ENCODE assay signal across 12 mouse cellular contexts in genomic region chr14:24214436-24214835, GRCm38 (mm10). TPM values are rescaled to one million over a fixed set of nuclear protein-coding genes. Genes with fewer than 3 reads are reported as not detected.
A peak's percentile ranks its signal among the peaks of the same experiment; 100 is the strongest.
DNase-seq lines count a peak whose midpoint lies in the region; ATAC-seq and TF ChIP-seq lines count a peak whose summit lies in the region.
"Had no signal": no experiment of that assay in that cellular context is flagged by ENCODE, and none has a peak within 500 bp of the region (broad histone marks: within the 10 kb centered on the region; RNA-seq: fewer than 3 reads in every experiment).

No protein-coding gene starts in this region.

- H3K9ac ChIP-seq in embryonic facial prominence, embryonic 13.5 days: no peak overlapping the region
- H3K9ac ChIP-seq in hindbrain, postnatal 0 days (replicated peaks; ENCODE audit: low read length): no peak overlapping the region
- H3K9ac ChIP-seq: kidney, embryonic 15.5 days had no signal

- no peak for ATAC-seq in embryonic facial prominence, embryonic 13.5 days (ENCODE audit: insufficient number of reproducible peaks, insufficient read depth, low FRiP score, low TSS enrichment, low read depth)
- ATAC-seq in hindbrain, postnatal 0 days: no peak
- ATAC-seq in CD4-positive, CD25-positive, alpha-beta regulatory T cell, adult 4 months: no peak
- ATAC-seq: lung, postnatal 0 days had no signal

- 0 out of 2 replicates have a peak overlapping the region, but pooled peaks have one; percentile 9 for H3K4me2 ChIP-seq in embryonic facial prominence, embryonic 13.5 days
- peak overlapping the region; percentile 5; the same call in 1 of the 2 replicates for H3K4me2 ChIP-seq in hindbrain, postnatal 0 days (ENCODE audit: low read depth, low read length)
- H3K4me2 ChIP-seq: kidney, embryonic 15.5 days had no signal

- H3K36me3 ChIP-seq in embryonic facial prominence, embryonic 13.5 days: no peaks in the 10 kb centered on the region
- H3K36me3 ChIP-seq in hindbrain, postnatal 0 days (ENCODE audit: insufficient read depth, low read length): no peaks in the 10 kb centered on the region
- H3K36me3 ChIP-seq: kidney, embryonic 15.5 days had no signal

- peak overlapping the region; percentile 63; the same call in 1 of the 2 replicates for H3K27ac ChIP-seq in embryonic facial prominence, embryonic 13.5 days
- peak overlapping the region; percentile 51; the same call in 1 of the 2 replicates for H3K27ac ChIP-seq in hindbrain, postnatal 0 days

- no peaks in the 10 kb centered on the region for H3K27me3 ChIP-seq in embryonic facial prominence, embryonic 13.5 days
- H3K27me3 ChIP-seq in hindbrain, postnatal 0 days (ENCODE audit: insufficient read depth, low read length): no peaks in the 10 kb centered on the region
- H3K27me3 ChIP-seq: kidney, embryonic 15.5 days had no signal

- H3K4me1 ChIP-seq in embryonic facial prominence, embryonic 13.5 days: peaks cover 85% of the 10 kb centered on the region
- H3K4me1 ChIP-seq in hindbrain, postnatal 0 days (ENCODE audit: insufficient read depth, low read length): peaks cover 43% of the 10 kb centered on the region

- 44% methylated on average over 9 of the region's 9 CpGs for WGBS in embryonic facial prominence, embryonic 13.5 days
- WGBS in hindbrain, postnatal 0 days: 39% methylated on average over 9 of the region's 9 CpGs

- DNase-seq in adrenal gland, adult (ENCODE audit: inconsistent age in 2 of 2, low spot score in 1 of 2): peak; percentile 48 to 71
- DNase-seq in adrenal gland, adult 8-10 months: no peak
- peak; percentile 36 for DNase-seq in left cerebral cortex, postnatal 4 days
- DNase-seq in left cerebral cortex, adult 11 months (ENCODE audit: low spot score): no peak
- DNase-seq in hindbrain, postnatal 0 days (ENCODE audit: low spot score): peak; percentile 45
- DNase-seq in left cerebral cortex, adult 9 months (ENCODE audit: low spot score in 2 of 2): no peak
- DNase-seq: heart, postnatal 4 days; thymus, adult 2 months had no signal

- H3K9me3 ChIP-seq in embryonic facial prominence, embryonic 13.5 days: no peaks in the 10 kb centered on the region
- no peaks in the 10 kb centered on the region for H3K9me3 ChIP-seq in hindbrain, postnatal 0 days (ENCODE audit: low read length)
- H3K9me3 ChIP-seq: kidney, embryonic 15.5 days had no signal

- no peak for TF ChIP-seq CTCF in hindbrain, postnatal 0 days (IDR thresholded peaks at IDR 0.05; ENCODE audit: low read depth)

- H3K4me3 ChIP-seq in embryonic facial prominence, embryonic 13.5 days: no peak overlapping the region
- H3K4me3 ChIP-seq in hindbrain, postnatal 0 days (ENCODE audit: low read length): no peak overlapping the region
- H3K4me3 ChIP-seq: kidney, embryonic 15.5 days had no signal

- intact Hi-C loops in left cerebral cortex, postnatal 4 days (cut with DNase I): no loop called here

RNA-seq across cellular contexts. Expression of gene Dlg5, which starts 31.3 kb away (rescaled TPM):
- 10 to 100 TPM; 49.9 to 76.1 (median 55.6) TPM for total RNA-seq in adrenal gland, adult 8-10 months (2022)
- 10 to 100 TPM; 81.9 to 94.0 TPM for total RNA-seq in left cerebral cortex, postnatal 4 days (2021)
- 27.3 and 34.2 TPM in 2 replicates for polyA plus RNA-seq in embryonic facial prominence, embryonic 13.5 days (2015; fragmentation: Nextera tagmentation; extraction: Ambion mirVana)
- total RNA-seq in hindbrain, postnatal 0 days (2014; rRNA removed): 51.2 and 52.9 TPM in 2 replicates
- 10.9 and 13.4 TPM in 2 replicates for polyA plus RNA-seq in hindbrain, postnatal 0 days (2015; fragmentation: Nextera tagmentation; extraction: Ambion mirVana)
- under 1 TPM; 0.32 to 0.49 TPM for polyA plus RNA-seq in CD4-positive, CD25-positive, alpha-beta regulatory T cell, adult 4 months (2017; shearing (Covaris generic))

Comparison
In these comparisons a context has a peak if more than half of its experiments do, and no peak if none do; other contexts are left out.
1. DNase-seq: peak in adrenal gland, adult (2 of 2), left cerebral cortex, postnatal 4 days (single experiment) and hindbrain, postnatal 0 days (single experiment); none in adrenal gland, adult 8-10 months (single experiment), left cerebral cortex, adult 11 months (single experiment) and left cerebral cortex, adult 9 months (0 of 2).